Mouse (Mus musculus) Muller cell, postnatal 12 days (primary cell): ENCODE measurements at regions not wholly inside any gene's neighbourhood (a gene's known extent, or its start where the extent isn't known, plus 50 kb on each side); places are given as distances from the start of the nearest gene placed in this dataset.

Experiments
- DNase-seq: peaks from one replicate; pipeline ENCODE4 v3.0.0-alpha.2; 2015; ENCODE audit errors: inconsistent ontology term

DNA sequence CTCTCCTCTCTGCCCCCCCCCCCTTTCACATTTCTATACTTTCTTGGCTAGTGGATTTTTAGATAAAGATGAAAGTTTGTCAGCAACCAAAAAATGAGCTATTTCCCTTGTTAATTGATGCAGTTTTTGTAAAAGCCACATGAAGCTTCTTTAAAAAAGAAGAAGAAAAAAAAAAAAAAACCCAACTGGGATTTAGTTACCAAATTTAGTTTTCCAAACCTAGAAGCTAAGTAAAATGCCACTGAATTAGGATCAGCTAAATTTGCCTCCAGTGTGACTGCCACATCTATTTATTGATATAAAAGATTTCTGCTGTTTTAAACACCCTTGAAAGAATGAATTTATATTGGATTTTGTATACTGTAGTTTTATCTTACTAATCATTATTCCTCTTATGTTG, 1381.5 kb downstream of the Defb40 start:
- DNase-seq, result no peak

DNA sequence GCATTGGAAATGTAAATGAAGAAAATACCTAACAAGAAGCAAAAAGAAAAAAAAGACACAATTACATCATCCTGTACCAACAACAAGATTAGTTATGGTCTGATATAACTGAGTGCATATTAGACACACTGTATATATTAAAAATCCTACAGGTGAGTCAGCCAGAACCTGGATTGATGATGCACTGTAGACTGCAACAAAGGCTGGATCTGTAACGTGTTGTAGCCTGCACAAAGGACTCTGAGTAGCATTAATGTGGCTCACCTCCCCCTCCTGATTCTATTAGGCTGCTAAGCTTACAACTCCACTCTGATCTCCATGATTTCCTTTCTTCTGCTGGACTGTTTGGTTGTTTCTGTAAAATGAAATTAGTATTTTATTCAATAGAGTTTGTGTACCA, 1383.4 kb downstream of the Defb40 start:
- no peak for DNase-seq

DNA sequence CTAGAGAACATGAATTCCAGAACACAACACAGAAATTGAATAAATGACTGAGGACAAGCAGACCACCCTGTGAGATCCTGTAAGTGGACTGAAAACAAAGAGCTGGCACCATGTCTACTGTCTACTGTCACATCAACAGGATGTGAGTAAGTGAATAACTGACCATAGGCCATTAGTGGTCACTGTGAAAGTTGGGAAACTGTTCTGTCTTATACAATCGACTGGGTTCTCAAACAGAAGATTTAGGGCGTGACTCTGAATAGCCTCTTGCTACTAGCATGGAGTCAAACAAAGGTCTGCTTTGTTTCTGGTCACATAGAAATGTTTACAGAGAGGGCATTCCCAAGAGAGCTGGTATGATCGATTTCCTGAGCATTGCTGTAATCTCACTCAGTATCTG, 1387.9 kb downstream of the Defb40 start:
- peak; percentile 90 for DNase-seq

DNA sequence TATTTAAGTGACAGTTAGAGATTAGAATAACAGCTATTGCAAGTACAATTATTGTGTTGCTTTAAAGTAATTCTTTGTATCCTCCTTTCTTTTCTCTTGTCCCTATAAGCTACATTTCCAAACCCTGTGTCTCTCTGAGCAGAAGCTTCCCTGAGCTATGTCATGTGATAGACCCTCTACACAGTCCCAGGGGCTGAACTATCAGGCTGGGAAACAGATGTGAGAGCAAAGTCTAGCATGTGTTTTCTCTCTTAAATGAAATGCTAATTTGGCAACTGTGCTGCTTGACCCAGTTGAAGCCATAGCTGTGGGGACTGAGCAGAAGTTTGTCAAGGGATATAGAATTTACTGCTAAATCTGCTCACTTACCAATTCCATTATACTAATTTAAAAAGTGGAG, 1389.9 kb downstream of the Defb40 start:
- DNase-seq, result peak; percentile 22

DNA sequence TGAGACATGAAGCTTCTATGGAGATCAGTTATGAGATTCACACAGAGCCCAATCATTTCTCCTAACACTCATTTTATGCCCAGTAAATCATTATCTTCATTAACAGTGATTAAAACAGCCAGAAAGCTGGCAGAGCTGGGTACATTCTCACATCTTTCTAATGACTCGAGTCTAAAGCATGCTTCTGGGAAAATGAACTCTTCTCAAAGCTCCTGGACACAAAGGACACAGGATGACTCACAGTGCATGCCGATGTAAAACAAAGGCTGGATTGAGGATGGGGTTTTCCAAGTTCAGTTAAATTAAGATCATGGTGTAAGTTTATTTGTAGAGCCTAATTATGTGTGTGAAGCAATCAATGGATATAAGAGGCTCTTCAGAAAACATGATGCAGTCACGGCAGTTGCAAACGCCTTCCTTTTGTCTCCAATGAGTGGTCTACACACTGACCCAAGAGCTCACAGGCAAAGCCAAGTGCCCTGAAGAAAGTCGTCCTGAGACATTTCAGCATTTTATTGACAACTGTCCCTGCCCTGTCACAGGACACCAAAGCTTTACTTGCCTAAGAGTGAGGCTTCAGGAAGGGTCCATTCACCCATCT, 1390.7 kb downstream of the Defb40 start:
- peak; percentile 97 for DNase-seq
